Comparison of ENCODE assay signal across 8 mouse cellular contexts in genomic region chr6:87183159-87183558, GRCm38 (mm10).
DNase-seq lines count a peak whose midpoint lies in the region; ATAC-seq lines count a peak whose summit lies in the region.

No protein-coding gene starts in this region.

- 63% methylated on average over 8 of the region's 8 CpGs for WGBS in lung, embryonic 16.5 days

- H3K4me3 ChIP-seq in lung, embryonic 16.5 days (ENCODE audit: low read length), result no peak overlapping the region

- ATAC-seq in lung, embryonic 16.5 days (ENCODE audit: low read depth), result peak; percentile 66; the same call in 1 of the 2 replicates

- H3K4me1 ChIP-seq in lung, embryonic 16.5 days (replicated peaks; ENCODE audit: control insufficient read depth, insufficient read depth, low read length), result peaks cover 6% of the 10 kb centered on the region

- H3K4me2 ChIP-seq in lung, embryonic 16.5 days (ENCODE audit: low read depth, low read length), result no peak overlapping the region

- H3K9ac ChIP-seq in lung, embryonic 16.5 days (ENCODE audit: low read length), result no peak overlapping the region

- peak overlapping the region; percentile 44; the same call in 1 of the 2 replicates for H3K27ac ChIP-seq in lung, embryonic 16.5 days (ENCODE audit: low read length)

- H3K27me3 ChIP-seq in lung, embryonic 16.5 days (ENCODE audit: control insufficient read depth, insufficient read depth, low read depth, low read length), result no peaks in the 10 kb centered on the region

- H3K36me3 ChIP-seq in lung, embryonic 16.5 days (ENCODE audit: control insufficient read depth, insufficient read depth, low read length), result 0 out of 2 replicates have a peak, but pooled peaks cover 10% of the 10 kb centered on the region

- DNase-seq in 3134 (ENCODE audit: extremely low read depth, insufficient read length, low spot score) (peak; percentile 72), adipocyte (ENCODE audit: low spot score) (peak; percentile 57)
- DNase-seq in gastrocnemius, postnatal 10 days, result peak; percentile 56
- DNase-seq in kidney, postnatal 14 days, result peak; percentile 83
- DNase-seq in cerebellum, adult 11 months, result no peak
- no peak for DNase-seq in yolk sac, embryonic 10.5 days (ENCODE audit: low spot score)
- no peak for DNase-seq in spleen, postnatal 14 days (ENCODE audit: low spot score in 2 of 2)

- H3K9me3 ChIP-seq in lung, embryonic 16.5 days (ENCODE audit: control insufficient read depth, low read length), result no peaks in the 10 kb centered on the region

Comparison
In these comparisons a context has a peak if more than half of its experiments do, and no peak if none do; other contexts are left out.
1. DNase-seq: peak in 3134 (single experiment), adipocyte (single experiment), gastrocnemius, postnatal 10 days (single experiment) and kidney, postnatal 14 days (single experiment); none in cerebellum, adult 11 months (single experiment), yolk sac, embryonic 10.5 days (single experiment) and spleen, postnatal 14 days (0 of 2).